Mouse (Mus musculus): ENCODE data around the gene Spata4. TPM values are rescaled to one million over a fixed set of nuclear protein-coding genes. Genes with fewer than 3 reads are reported as not detected.
A peak's percentile ranks its signal among the peaks of the same experiment; 100 is the strongest.
"Not testable (repeated sequence)": the region's sequence is repeated elsewhere in the genome, so short reads cannot be mapped to it uniquely, and the experiment has no call there.

Gene Spata4
- not detected for total RNA-seq (2021)
- long read RNA-seq, experiment 1 = 0 reads
- long read RNA-seq, experiment 2 = 0 reads

DNA sequence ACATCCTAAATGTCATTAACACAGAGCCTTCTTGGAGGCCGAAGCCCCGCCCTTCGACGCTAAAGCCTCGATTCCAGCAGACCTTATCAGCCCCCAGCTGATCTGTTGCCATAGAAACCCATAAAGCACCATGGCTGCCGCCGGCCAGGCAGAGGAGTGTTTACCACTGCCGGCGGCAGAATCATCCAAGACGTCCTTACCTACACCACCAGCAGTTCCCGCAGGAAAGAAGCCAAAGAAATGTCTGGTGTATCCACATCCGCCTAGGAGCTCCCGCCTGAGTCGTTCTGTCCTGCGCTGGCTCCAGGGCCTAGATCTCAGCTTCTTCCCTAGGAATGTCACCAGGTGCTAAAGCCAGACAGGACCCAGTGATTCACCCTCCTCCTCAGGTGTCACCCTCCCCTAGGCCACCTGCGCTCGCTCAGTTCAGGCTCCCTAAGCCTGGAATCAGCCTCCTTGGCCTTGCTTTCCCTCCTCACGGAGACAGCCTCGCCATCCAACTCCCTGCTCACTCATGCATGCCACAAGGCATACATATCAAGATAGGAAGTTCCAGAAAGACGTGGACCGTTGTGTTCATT lies at the start of gene Spata4:
Spata4 (plus strand) TSS at position 111 of the 581 bp plus-strand sequence.
- DNase-seq (ENCODE audit: low spot score) = no peak

DNA sequence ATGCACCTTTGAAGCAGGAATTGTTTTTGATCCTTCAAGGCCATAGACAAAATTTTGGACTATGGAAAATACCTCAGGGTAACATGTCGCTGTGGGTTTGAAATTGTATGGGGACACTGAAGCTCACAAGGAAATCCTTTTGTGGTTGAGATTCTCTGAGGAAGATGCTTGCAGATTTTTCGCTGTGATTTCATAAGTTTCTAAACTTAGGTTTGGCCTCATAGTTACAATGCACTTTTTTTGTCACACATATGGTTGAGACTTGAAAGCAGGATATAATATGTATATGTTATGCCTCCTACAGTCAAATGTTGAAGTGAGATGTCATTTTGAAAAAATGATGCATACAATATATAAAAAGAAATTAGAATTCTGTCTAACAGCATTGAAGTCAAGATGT lies 45.7 kb upstream of the Spata4 start:
- DNase-seq (ENCODE audit: low spot score) = no peak

DNA sequence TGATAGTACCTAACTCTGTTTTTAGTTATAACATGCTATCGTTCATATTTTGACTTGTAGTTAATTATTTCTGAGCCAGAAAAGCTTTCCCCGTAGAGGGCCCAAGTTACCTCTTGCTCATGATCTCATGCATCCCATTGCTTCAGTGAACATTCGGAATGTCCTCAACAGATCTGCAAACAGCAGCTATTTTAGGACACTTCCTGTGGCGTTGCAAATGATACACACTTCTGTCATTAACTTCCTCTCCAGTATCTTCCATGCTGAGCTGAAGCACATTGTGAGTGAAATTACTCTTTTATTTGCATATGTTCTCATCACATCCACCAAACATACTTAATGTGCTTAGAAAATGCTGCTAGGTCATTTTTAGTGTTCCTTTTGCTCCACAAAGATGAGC lies 38.4 kb upstream of the Spata4 start:
- DNase-seq (ENCODE audit: low spot score) = peak; percentile 33

DNA sequence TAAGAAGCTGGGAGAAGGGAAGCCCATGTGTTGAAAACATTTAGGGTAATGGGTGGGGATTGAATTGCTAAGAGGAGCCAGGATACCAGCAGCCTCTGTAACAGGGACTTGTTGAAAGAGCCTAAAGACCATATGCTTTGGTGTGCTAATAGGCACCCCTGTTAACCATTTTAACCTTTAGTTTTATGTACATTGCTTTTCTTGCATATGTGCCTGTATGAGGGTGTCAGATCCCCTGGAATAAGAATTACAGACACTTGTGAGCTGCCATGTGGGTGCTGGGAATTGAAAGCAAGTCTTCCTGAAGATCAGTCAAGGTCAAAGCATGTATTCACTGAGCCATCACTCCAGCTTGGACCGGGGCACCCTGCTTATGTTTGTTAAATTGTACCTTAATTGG lies 35.4 kb upstream of the Spata4 start:
- no peak for DNase-seq (ENCODE audit: low spot score)

DNA sequence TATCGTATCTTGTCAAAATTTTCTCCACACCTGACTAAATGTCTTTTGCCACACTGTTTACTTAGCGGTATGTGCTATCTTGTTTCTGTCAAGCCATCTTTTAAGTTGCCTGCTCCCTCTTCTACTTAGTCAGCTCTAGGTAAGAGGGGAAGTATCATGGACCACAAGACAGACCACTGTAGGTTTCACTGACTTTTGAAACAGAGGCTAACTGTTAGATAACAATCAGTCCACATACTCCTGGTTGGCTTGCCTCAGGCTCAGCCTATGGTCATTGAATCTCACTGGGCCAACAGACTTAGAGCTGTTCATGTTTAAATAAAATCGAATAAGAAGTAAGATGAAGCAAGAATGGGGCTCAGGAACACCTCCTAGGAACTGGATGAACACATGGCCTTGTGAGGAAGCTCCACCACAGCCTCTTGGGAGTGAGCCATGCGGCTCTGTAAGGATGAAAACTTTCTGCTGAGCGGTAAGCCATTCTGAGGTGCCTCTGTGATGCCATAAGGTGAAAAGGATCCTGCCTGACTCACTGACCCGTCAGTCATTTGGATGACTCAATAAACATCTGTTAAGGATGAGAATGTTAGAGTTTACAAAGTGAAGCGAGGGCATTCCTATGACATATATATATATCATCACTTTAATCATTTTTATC lies 34.8 kb upstream of the Spata4 start:
- no peak for DNase-seq (ENCODE audit: low spot score)

DNA sequence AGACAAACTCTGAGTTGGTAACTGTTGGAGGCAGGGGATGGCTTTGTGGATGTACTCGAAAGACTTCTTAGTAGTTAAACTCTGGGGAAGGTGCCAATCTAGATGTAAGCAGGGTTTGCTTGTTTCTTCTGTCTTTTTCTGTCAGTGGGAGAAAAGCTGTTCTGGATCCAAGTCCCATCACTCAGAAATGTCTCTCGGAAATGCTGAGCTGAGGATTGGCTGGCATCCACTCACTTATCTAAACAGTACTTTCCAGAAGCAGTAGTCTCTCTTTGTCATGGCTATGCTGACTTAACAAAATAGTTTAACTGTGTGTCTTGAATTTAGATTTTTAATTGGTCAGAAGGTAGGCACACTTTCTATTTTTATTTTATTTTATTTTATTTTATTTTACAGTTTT lies 33.4 kb upstream of the Spata4 start:
- no peak for DNase-seq (ENCODE audit: low spot score)

DNA sequence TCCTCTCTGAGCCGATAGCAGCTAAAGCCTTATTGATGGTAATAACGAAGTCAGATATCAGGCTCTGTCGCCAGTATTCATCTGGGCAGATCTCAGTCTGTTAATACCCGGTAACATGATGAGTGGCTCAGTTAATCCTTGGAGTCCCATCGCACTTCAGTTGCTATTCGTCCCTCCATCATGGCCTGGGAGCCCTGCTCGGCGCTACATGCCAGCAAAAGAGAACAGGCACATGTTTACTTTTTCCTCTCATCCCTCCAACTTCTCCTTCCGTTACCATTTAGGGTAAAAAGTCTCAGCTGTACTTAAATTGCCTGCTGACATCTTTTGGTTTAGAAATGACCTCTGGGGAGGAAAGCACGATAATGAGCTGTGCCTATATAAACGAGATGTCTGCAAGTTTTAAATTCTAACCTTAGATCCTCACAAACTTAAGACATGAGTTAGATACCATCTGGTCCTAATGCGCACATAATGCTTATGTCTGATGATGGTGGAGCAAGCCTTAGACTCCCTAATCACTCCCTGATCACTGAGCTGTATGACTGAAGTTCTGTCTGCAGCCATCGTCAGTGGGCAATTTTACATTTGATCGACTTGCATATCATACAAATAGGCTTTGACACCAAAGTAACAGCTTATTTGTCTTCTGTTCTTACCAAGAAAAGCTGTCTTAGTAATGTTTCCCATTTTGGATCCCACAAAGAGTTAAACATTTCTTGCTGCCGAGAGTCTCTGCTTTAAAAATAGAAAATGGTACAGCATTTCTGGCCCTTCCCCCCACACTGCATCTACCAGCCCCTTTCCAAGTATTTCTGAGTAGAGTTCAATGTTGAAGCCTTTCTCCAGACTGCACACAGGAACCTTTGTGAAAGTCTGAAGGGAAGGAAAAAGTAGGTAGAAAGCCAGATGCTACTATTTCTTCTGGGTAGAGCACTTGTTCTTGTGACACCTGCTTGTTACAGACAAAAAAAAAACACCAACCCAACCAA lies 29.7 kb upstream of the Spata4 start:
- DNase-seq (ENCODE audit: low spot score) = peak; percentile 46

DNA sequence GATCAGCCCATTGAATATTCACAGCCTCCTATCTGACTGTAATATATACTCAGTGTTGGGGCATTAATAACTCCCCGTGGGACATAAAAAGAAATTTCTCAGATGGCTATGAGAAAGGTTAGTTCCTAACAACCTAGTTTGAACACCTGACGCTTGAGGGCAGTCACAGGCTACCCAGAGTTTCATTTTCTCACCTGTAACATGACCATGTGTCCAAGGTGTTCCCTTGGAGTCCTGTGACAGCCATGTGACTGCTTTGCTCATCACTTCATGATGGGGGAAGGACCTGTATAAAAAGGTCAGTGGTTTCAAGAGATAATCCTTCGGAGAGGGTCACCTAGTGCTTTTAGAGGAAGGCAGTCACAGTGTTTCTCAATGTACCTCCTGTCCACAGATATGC lies 19.1 kb upstream of the Spata4 start:
- DNase-seq (ENCODE audit: low spot score) = peak; percentile 73

DNA sequence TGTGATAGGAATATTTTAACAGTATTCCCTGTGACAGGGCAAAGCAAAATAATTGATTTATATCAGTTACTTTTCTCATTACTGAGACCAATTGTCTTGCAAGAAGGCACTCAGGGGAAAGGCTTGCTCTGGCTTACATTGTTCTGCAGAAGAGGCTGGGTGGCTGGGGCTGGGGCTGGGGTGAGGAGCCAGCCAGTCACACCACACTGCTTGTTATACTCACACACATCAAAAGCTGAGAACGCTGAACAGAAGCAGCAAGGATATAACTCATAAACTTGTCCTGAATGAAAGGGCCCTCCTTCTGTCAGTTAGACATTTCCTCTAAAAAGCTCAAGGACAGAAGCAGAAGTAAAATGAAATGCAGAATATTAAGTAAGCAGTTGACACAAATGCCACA lies 17.7 kb upstream of the Spata4 start:
- no peak for DNase-seq (ENCODE audit: low spot score)

DNA sequence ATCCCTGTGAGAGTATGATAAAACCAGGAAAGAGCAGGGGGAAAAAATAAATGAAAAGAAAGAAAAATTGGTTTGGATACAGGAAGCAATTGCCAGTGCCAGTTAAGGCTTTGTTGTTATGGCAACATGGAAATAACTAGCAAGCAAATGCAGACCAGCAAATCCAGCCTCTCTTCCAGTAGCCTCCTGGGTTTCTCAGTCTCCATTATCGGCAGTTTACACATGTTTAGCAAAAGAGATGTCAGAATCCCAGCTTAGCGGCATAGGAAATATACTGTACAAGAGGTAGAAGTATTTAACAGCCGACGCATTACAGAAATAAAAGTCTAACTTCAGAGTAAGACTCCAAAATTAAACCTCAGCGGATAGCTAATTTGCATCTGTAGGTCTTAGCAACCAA lies 5.9 kb upstream of the Spata4 start:
- DNase-seq (ENCODE audit: low spot score) = no peak

DNA sequence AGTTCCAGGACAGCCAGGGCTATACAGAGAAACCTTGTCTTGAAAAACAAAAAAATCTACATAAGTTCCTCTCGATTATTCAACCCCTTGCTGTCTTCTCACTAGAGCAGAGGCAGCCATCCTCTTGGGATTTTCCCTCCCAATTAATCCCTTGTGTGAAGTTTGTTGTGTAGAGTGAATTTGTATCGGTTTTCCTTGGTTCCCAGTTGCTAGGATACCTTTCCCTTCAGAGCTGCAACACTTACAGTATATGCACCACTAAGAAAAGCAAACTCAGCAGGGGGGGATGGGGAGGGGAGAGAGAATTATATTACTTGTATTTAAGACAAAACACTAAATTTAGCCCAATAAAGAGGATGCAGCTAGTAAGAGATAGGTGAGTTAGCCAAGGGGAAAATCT lies 4.5 kb upstream of the Spata4 start:
- no peak for DNase-seq (ENCODE audit: low spot score)

DNA sequence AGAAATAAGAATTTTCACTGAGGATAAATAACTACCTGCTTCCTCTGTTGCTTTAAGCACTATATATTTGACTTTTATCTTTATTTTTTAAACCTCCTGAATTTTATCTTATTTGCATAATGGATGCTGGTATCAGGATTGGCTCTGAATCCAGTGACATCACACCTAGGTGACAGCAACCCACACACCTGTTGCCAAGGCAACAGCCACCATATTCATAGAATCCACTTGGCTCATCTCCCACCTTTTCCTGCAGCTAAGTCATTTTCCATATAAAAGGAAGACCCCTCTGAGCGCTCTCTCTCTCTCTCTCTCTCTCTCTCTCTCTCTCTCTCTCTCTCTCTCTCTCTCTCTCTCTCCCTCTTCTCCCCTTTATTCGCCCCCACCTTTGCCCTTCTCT lies 3.6 kb upstream of the Spata4 start:
- no peak for DNase-seq (ENCODE audit: low spot score)

DNA sequence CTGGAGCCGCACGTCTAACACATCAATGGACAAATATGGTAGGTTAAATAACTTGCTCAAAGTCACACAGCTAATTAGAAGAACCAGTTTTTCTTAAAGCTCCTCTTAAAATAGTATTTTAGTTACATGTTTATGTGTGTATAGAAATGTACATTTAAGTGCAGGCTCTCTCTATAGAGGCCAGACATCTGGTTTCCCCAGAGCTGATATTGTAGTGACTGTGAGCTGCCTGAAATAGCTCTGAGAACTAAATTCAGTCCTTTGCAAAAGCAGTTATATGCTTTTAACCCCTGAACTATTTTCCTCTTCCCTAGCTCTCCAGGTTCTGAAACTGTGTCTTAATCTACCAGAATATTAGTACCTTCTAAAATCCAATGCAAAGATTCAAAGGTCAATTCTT lies 3.2 kb upstream of the Spata4 start:
- DNase-seq (ENCODE audit: low spot score) = no peak

DNA sequence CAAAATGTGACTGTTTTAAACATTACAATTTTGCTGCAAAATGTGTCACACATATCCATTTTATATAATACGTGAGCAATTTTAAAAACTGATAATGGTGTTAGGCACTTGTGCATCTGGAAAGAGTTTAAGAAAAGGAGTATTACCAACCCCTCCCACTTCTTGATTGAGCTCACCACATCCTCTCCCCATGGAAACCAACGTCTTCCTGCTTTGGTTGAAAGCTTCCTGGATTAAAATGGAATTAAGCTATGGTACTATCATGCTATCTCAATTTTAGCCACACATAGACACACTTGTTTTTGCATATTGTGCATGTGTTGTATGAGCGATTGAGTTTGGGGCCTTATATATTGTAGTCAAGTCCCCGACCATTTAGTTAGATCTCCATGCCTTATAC lies 2.9 kb downstream of the Spata4 start:
- no peak for DNase-seq (ENCODE audit: low spot score)

DNA sequence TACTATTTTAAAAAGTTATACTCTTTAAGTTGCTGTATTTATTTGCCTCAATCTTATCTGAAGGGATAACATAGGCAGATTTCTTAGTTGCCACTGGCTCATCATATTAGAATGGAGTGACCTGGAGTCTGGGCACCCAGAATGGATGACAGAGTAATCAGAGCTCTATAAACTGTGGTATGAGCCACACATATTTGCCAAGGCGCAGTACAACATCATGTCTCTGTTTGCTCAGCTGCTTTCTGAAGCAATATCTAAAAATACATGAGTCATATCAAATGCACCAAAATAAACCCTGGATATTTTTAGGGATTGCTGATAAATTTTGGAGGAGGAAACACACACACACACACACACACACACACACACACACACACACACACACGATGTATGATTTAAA lies 8.8 kb downstream of the Spata4 start:
- peak; percentile 58 for DNase-seq (ENCODE audit: low spot score)

DNA sequence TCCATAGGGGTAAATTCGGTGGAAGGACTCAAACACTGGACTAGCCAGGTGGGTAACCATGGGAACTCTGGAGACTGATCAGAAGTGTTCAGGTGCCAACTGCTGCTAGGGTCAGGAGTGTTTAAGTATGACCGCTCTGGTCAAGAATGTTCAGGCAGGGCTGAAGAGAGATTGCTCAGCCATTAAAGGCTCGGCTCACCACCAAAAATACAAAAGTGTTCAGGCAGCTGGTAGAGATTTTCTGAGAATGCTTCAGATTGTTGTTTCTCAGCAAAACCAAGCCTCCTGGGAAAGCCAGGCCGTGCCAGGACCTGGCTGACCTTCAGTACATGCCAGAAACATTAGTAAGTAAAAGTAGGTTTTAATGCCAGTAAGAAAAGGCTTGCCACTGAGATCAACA lies 9.7 kb downstream of the Spata4 start:
- peak; percentile 44 for DNase-seq (ENCODE audit: low spot score)

DNA sequence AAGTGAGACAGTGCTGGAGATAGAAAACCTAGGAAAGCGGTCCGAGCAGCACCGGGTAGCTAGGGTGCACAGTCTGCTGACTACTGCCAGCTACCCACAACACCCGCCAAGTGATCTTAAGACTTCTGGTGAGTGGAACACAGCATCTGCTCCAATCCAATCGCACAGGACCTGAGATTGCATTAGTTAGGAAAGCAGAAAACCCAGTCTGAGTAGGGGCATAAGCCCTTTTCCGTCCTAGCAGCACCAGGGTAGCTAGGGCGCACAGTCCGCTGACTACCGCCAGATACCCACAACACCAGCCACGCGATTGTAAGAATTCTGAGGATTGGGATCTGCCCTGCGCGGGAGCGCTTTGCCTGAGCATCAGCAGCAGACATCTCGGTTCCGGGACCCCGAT lies 16.1 kb downstream of the Spata4 start:
- not testable (repeated sequence) for DNase-seq (ENCODE audit: low spot score)

DNA sequence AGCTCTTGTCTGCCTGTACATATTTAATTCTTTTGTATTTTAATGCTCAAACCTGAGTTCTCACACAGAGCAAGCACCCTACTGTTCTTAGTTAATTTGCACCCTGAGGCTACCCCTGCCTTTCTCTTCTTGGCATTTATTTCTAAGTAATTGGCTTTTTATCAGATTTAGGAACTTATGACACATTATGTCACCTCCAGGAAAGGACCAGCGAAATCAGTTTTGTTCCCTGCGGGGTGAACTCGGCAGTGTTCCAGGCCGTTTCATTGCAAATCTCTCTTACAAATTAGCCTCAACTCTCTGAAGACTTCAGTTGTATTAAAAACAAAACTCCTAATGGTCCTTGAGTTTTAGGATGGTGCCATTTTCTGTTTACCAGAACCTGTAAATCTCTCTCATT lies 38.1 kb downstream of the Spata4 start:
- no peak for DNase-seq (ENCODE audit: low spot score)

All from gastrocnemius, adult 18-20 months (tissue).